Mouse (Mus musculus) ES-E14 (cell line): ENCODE results near the gene Ghr.

ENCODE experiments used
- CHD2 ChIP-seq: IDR thresholded peaks from 2 replicates; pipeline ENCODE4 v1.6.1; 2014; ENCODE audit warnings: mild to moderate bottlenecking, low read depth, low read length, inconsistent platforms
- HCFC1 ChIP-seq: IDR thresholded peaks from 2 replicates; pipeline ENCODE4 v1.6.1; 2012; ENCODE audit warnings: low read length, inconsistent platforms, borderline replicate concordance; ENCODE audit not compliant: insufficient read depth
- ZNF384 ChIP-seq: IDR thresholded peaks from 2 replicates; pipeline ENCODE4 v1.6.1; 2012; ENCODE audit warnings: low read depth, low read length, inconsistent platforms

- TF ChIP-seq HCFC1 (no peak), CHD2 (no peak), ZNF384 (no peak)
Observed at GRCm38 (mm10) chr15:3281216-3281615, 302.1 kb downstream of the Ghr start.
